Mouse (Mus musculus): Measurements from ENCODE around the gene Hdac9.

Gene Hdac9

DNA sequence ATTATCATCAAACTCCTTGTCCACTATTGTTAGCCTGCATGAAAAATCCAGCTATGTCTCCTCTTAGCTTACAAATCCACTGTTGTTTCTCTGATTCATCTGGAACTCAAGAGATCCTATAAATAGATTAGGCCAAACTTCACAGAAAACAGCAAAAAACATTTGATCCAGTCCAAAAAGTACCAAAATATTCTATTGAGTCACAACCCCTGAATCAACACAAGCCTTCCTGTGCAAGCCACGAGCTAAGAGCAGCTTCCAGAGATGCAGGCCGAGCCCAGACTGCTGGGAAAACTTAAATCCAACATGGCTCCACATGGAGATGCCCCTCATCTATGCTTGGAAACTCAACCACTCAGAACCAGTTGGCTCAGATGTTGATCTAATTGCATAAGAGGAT, 113.2 kb downstream of the Hdac9 start:
- no peak for DNase-seq

DNA sequence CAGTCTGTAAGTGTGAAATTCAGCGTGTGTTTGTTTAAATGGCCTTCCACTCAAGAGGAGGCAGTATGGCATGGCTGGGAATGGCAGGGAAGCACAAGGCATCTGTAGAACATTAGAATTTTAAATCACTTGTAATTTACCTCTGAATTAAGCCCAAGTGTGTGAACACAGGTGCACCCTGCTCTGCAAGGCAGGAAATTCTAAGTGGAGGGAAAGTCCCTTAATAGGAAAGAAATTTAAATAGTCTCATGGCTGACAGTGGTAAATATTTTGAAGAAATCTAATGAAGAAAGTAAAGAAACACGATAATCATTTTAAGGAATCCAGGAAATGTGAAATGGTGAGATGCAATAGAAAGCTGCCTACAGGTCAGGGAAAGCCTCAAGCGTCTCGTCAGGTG, 114.6 kb downstream of the Hdac9 start:
- DNase-seq, result no peak

- no peak for DNase-seq
Observed at GRCm38 (mm10) chr12:34801752-34802151, 115.1 kb downstream of the Hdac9 start.

DNA sequence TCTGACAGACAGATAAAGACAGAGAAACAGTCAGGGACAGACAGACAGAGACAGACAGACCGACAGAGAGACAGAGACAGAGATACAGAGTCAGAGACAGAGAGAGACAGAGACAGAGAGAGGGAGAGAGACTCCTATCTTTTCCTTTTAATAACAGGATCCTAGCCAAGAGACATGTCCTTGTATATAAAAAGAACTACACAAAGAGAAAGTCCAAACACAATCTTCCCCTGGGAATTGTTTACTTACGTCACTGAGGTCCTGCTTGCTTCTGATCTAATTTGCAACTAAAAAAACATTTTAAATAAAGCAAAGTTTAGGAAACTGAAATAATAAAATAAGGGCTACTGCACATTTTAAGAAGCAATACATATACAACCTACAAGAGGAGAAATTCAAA, 119.5 kb downstream of the Hdac9 start:
- no peak for DNase-seq

- peak; percentile 20 for DNase-seq
Observed at GRCm38 (mm10) chr12:34795487-34795886, 121.4 kb downstream of the Hdac9 start.

DNA sequence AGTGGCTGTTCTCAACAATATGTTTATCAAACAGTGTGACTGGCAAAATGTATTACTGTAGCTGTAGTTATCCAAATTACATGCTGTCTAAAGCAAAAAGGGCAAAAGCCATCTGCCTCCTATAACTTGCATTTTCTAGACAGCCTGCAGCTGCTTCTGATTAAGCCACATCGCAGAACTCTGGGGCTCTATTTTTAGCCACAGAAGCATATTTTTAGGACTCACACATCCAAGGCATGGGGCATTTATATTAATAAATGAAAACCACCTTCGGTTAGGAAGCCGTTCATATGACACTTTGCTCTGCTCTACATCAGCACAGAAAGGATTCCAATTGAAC, 124.8 kb downstream of the Hdac9 start:
- no peak for DNase-seq

GRCm38 (mm10) chr12:34791213-34792112, 125.4 kb downstream of the Hdac9 start:
- DNase-seq, result no peak

- DNase-seq, result no peak
Observed at GRCm38 (mm10) chr12:34789031-34789982, 127.6 kb downstream of the Hdac9 start.

DNA sequence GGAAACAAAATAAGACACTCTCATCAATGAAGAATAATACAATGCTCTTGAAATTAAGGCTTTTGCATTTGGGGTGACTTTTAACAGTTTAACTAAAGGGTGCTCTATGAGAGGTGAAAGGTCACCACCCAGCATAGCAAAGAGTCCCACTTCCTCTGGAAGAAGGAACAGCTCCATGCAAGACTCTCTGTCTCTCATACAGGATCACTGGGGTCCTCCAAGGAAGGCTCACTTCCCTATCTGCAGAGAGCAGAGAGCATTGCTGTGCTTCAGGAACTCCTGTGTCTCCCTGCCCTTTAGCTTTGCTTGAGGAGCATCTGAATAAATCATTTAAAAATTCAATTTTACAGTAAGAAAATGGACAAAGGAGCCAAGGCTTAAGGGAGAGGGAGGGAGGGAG, 129.5 kb downstream of the Hdac9 start:
- peak; percentile 5 for DNase-seq

- peak; percentile 22 for DNase-seq
Observed at GRCm38 (mm10) chr12:34783574-34783973, 133.3 kb downstream of the Hdac9 start.

DNA sequence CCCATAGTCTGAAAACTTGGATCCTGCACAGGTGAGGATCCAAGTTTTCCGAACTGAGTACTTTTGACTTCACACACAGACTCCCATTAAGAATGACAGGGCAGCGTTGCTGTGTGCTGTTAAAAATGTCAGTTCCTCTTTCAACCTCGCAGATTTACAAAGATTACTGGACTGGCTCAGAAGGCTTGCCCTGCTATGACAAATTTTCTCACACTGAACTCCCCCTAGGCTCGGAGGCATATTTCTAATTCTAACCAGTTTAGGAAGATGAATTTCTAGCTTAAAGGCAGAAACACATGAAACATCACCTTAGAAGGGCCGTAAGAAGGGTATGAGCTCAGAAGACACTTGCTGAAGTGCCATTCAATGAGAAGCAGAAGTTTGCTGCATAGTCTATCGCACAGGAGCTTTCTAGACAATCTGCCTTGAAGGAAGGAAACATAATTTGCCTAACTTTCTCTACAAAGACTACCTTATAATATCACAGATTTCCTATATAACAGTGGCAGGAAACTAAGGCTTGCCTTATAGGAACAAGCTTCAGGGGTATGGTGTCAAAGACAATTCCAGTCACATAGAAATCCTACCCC, 137.4 kb downstream of the Hdac9 start:
- DNase-seq, result no peak

- no peak for DNase-seq
Observed at GRCm38 (mm10) chr12:34776170-34776569, 140.7 kb downstream of the Hdac9 start.

DNA sequence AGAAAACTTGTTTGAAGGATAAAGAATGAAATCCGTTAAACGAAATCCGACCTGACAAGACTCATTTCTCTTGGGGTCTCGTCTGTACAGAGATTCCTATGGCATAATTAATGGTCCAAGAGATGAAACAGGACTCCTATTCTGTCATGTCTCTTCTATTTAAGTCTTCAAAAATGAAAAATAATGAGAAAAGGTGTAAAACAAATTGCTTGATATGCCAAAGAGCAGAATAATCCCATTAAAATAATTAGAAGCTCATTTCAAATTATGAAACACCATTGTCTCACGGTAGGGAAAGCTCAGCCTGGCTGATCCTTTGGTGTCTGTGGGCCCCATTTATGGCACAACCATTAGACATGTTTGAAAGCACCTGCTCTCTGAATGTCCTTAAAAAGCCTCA, 142.8 kb downstream of the Hdac9 start:
- no peak for DNase-seq

DNA sequence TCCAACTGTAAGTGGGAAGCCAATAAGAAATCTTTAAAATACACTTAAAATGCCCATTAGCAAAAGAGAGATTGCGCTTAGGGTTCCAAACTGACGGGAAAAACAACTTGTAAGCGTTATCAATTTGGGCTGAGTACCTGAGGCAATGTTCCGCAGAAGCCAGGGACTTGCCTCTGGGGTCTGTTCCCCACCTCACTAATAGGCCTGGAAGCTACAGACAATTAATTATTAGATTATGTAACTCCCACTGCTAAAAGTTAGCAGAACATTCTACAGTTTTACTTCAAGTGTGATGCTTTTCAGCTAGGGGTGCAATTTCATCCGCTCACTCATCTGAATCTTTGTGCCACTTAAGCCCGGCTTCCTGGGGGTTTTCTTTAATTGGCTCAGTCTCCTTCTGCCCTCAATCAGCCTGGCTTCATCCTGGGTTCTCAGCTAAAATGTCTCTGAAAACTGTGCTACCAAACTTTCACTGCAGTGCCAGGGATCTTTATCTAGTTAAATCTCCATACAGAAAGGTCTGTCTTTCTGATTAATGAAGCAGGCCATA, 149.6 kb downstream of the Hdac9 start:
- no peak for DNase-seq

- no peak for DNase-seq
Observed at GRCm38 (mm10) chr12:34747266-34747665, 169.6 kb downstream of the Hdac9 start.

- no peak for DNase-seq
Observed at GRCm38 (mm10) chr12:34725204-34725603, 191.7 kb downstream of the Hdac9 start.

- DNase-seq, result no peak
Observed at GRCm38 (mm10) chr12:34724274-34724673, 192.6 kb downstream of the Hdac9 start.

- DNase-seq, result no peak
Observed at GRCm38 (mm10) chr12:34722831-34723490, 193.9 kb downstream of the Hdac9 start.

DNA sequence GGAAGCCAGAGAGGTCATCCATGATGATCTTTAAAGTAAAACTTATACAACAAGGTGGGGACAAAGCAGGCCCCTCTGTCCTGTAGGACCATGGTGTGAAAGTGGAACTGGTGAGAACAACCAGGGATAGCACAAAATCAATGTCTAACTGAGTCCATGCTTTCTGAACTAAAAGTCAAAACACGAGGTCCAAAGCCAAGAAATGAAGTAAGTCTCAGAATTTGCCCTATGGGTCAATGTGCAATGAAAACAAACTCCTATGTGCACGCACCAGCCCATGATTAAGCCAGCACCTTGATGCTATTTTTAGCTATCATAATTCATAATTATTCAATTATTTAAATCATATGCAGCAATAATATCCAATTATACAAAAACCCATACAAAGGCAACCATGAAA, 196.0 kb downstream of the Hdac9 start:
- peak; percentile 49 for DNase-seq

GRCm38 (mm10) chr12:34714266-34714939, 202.5 kb downstream of the Hdac9 start:
- DNase-seq, result no peak

GRCm38 (mm10) chr12:34697981-34698380, 218.9 kb downstream of the Hdac9 start:
- no peak for DNase-seq

DNA sequence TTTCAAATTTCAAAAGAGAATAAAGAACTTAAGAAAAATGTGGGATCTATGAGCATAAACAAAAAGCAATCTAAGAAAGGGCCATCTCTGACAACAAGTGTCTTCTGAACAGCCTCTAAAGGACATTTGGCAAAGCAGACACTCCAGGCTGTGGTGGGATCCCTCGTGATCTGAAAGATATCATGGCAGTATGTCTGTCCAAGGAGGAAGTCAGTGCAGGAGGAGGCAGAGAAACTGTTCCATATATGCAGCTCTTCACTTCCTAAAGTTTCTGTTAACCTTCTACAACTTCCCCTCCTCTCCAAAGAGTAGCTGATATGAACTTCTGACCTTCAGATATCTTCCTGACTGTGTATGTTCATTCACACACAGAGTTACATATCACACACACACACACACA, 220.2 kb downstream of the Hdac9 start:
- DNase-seq, result no peak
